Mouse (Mus musculus): ENCODE measurements around the gene Kat2b. TPM values are rescaled to one million over a fixed set of nuclear protein-coding genes. Genes with fewer than 3 reads are reported as not detected.

The Kat2b gene
- polyA plus RNA-seq, 1 experiment from 2014 or later: 2.7 TPM

DNA sequence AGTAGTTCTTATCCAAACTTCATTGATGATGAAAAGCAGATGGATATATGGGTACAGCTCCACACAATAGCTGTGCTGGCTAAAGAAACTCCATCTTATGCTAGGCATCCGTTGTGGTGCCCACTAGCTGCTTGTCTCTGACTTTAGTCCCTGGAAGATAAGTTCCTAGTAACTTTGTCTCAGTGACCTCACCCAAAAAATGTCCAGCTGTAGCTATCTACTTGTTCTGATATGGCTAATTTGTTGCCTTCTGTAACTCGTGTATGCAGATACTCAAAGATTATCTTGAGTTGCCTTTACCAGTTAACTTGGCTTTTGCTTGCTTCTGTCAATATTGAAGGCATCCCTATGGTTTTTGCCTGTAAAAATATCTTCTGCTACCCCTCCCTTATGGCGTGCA, 11.8 kb upstream of the Kat2b start:
- no peak for ATAC-seq (ENCODE audit: insufficient number of reproducible peaks, insufficient read depth, low FRiP score, low TSS enrichment, low read depth)
- no peak overlapping the region for H3K27ac ChIP-seq
- WGBS: 79% methylated on average over 3 of the region's 3 CpGs
- no peak overlapping the region for H3K9ac ChIP-seq (replicated peaks)
- no peaks in the 10 kb centered on the region for H3K4me1 ChIP-seq (replicated peaks)
- no peaks in the 10 kb centered on the region for H3K27me3 ChIP-seq
- no peaks in the 10 kb centered on the region for H3K9me3 ChIP-seq
- H3K4me3 ChIP-seq (replicated peaks): no peak overlapping the region
- no peaks in the 10 kb centered on the region for H3K36me3 ChIP-seq
- H3K4me2 ChIP-seq: no peak overlapping the region

GRCm38 (mm10) chr17:53557443-53557842, 9.2 kb upstream of the Kat2b start:
- no peak overlapping the region for H3K27ac ChIP-seq
- H3K27me3 ChIP-seq: no peaks in the 10 kb centered on the region
- no peak for ATAC-seq (ENCODE audit: insufficient number of reproducible peaks, insufficient read depth, low FRiP score, low TSS enrichment, low read depth)
- H3K9ac ChIP-seq (replicated peaks): no peak overlapping the region
- no peaks in the 10 kb centered on the region for H3K9me3 ChIP-seq
- H3K4me3 ChIP-seq (replicated peaks): no peak overlapping the region
- WGBS: 77% methylated on average over 3 of the region's 3 CpGs
- H3K4me1 ChIP-seq (replicated peaks): no peaks in the 10 kb centered on the region
- H3K36me3 ChIP-seq: no peaks in the 10 kb centered on the region
- H3K4me2 ChIP-seq: no peak overlapping the region

GRCm38 (mm10) chr17:53559646-53560045, 7.0 kb upstream of the Kat2b start:
- Histone ChIP-seq H3K27ac (no peak overlapping the region), H3K9me3 (no peaks in the 10 kb centered on the region), H3K36me3 (no peaks in the 10 kb centered on the region), H3K4me3 (replicated peaks) (no peak overlapping the region), H3K27me3 (no peaks in the 10 kb centered on the region), H3K4me1 (replicated peaks) (no peaks in the 10 kb centered on the region), H3K4me2 (no peak overlapping the region), H3K9ac (replicated peaks) (no peak overlapping the region)
- 96% methylated on average over 5 of the region's 5 CpGs for WGBS
- ATAC-seq (ENCODE audit: insufficient number of reproducible peaks, insufficient read depth, low FRiP score, low TSS enrichment, low read depth): no peak

DNA sequence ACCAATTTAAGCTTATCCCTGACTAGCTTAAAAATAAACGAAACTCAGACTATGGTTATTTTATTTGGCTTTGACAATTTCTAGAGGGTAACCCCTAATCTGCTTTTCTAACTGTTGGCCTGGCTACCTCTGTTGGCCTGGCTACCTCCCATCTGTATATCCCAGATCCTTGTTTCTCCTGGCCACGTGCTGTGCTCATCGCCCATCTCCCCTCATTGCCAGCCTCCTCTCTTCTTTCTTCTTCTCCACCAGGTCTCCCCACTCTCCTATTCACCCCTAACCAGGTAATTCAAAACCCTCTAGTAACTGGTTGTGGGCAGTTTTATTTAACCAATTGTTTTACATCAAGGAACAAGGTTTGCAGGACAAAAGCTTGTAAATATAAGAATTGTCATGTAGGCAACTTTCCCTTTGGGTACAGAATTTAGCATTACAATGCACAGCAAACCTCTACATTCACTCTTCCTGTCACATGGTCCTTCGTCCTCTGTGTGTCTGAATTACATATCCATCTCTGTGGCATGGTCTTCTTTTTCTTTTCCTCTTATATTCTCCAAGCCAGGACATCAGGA, 5.1 kb upstream of the Kat2b start:
- H3K36me3 ChIP-seq: no peaks in the 10 kb centered on the region
- H3K27ac ChIP-seq: no peak overlapping the region
- no peak overlapping the region for H3K9ac ChIP-seq (replicated peaks)
- WGBS: 85% methylated on average over 4 of the region's 4 CpGs
- no peak for ATAC-seq (ENCODE audit: insufficient number of reproducible peaks, insufficient read depth, low FRiP score, low TSS enrichment, low read depth)
- no peak overlapping the region for H3K4me3 ChIP-seq (replicated peaks)
- no peaks in the 10 kb centered on the region; the same call in 1 of the 2 replicates for H3K4me1 ChIP-seq (replicated peaks)
- no peaks in the 10 kb centered on the region for H3K27me3 ChIP-seq
- H3K9me3 ChIP-seq: no peaks in the 10 kb centered on the region
- no peak overlapping the region for H3K4me2 ChIP-seq

GRCm38 (mm10) chr17:53564837-53565236, 1.8 kb upstream of the Kat2b start:
- no peak overlapping the region for H3K27ac ChIP-seq
- ATAC-seq (ENCODE audit: insufficient number of reproducible peaks, insufficient read depth, low FRiP score, low TSS enrichment, low read depth): no peak
- H3K4me1 ChIP-seq (replicated peaks): peaks cover 15% of the 10 kb centered on the region
- 88% methylated on average over 4 of the region's 4 CpGs for WGBS
- H3K4me3 ChIP-seq (replicated peaks): no peak overlapping the region
- H3K4me2 ChIP-seq: no peak overlapping the region
- no peak overlapping the region for H3K9ac ChIP-seq (replicated peaks)
- H3K27me3 ChIP-seq: no peaks in the 10 kb centered on the region
- H3K9me3 ChIP-seq: no peaks in the 10 kb centered on the region
- H3K36me3 ChIP-seq: no peaks in the 10 kb centered on the region

GRCm38 (mm10) chr17:53566919-53567345, 271 bp downstream of the Kat2b start:
- no peaks in the 10 kb centered on the region for H3K27me3 ChIP-seq
- ATAC-seq (ENCODE audit: insufficient number of reproducible peaks, insufficient read depth, low FRiP score, low TSS enrichment, low read depth): peak; percentile 16; the same call in 1 of the 2 replicates
- peak overlapping the region; percentile 98 for H3K4me2 ChIP-seq
- peak overlapping the region; percentile 87 for H3K27ac ChIP-seq
- no peaks in the 10 kb centered on the region for H3K36me3 ChIP-seq
- peak overlapping the region; percentile 95 for H3K9ac ChIP-seq (replicated peaks)
- no peaks in the 10 kb centered on the region for H3K9me3 ChIP-seq
- peaks cover 21% of the 10 kb centered on the region for H3K4me1 ChIP-seq (replicated peaks)
- WGBS: under 1% methylated on average over 35 of the region's 51 CpGs
- H3K4me3 ChIP-seq (replicated peaks): peak overlapping the region; percentile 88

DNA sequence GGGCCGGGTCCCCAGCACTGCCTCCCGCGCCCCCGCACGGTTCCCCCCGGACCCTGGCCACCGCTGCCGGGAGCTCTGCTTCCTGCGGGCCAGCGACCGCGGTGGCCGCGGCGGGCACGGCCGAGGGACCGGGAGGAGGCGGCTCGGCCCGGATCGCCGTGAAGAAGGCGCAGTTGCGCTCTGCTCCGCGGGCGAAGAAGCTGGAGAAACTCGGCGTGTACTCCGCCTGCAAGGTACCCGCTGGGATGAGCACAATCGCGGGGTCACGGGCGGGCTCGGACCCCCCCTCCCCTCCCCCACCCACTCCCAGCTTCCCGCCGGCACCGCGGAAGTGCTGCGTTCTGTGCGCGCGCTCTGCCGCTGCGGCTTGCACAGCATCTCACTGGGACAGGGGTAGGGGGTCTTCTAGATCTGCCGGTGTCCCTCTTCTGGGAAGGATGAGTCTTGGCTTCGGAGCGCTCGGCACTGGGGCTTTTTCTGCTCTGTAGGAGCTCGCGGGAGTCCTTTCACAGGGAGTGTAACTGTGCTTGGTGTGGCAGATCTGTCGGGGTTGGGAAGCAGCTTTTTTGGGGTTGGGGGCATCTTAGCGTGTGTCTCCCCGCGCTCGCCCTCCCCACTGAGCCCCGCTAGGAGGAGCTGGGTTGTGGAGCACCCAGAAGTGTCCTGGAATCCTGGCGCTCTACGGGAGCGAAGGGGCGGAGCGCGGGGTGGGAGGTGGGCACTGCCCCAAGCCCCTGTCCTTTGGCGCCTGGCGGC, 863 bp downstream of the Kat2b start:
- H3K36me3 ChIP-seq: no peaks in the 10 kb centered on the region
- peak overlapping the region; percentile 95 for H3K9ac ChIP-seq (replicated peaks)
- H3K4me3 ChIP-seq (replicated peaks): peak overlapping the region; percentile 88
- ATAC-seq (ENCODE audit: insufficient number of reproducible peaks, insufficient read depth, low FRiP score, low TSS enrichment, low read depth): peak; percentile 60
- H3K4me2 ChIP-seq: peak overlapping the region; percentile 98
- H3K9me3 ChIP-seq: no peaks in the 10 kb centered on the region
- peaks cover 21% of the 10 kb centered on the region for H3K4me1 ChIP-seq (replicated peaks)
- H3K27ac ChIP-seq: peak overlapping the region; percentile 87
- no peaks in the 10 kb centered on the region for H3K27me3 ChIP-seq
- under 1% methylated on average over 54 of the region's 67 CpGs for WGBS

DNA sequence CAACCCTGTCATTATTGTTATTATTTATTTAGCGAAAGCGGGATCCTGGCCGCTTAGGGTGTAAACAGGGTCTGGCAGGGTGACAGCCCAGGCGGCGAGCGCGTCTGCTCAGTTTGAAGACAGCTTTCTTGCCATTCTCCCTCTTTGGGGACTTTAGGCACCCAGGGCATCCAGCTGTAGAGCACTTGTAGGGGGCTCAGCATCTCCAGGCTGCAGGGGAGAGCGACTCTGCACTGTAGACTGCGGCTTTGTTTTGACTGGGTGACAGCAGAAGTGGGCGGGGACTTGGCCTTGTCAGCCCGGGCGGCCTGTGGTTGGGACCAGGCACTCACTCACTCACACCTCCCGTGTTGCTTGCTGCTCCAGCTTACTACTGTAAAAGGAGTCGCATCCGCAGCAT, 1.5 kb downstream of the Kat2b start:
- H3K9me3 ChIP-seq: no peaks in the 10 kb centered on the region
- H3K27ac ChIP-seq: peak overlapping the region; percentile 87; the same call in 1 of the 2 replicates
- 0% methylated on average over 15 of the region's 15 CpGs for WGBS
- H3K4me3 ChIP-seq (replicated peaks): peak overlapping the region; percentile 88
- H3K9ac ChIP-seq (replicated peaks): peak overlapping the region; percentile 95
- H3K4me2 ChIP-seq: peak overlapping the region; percentile 98
- no peaks in the 10 kb centered on the region for H3K36me3 ChIP-seq
- H3K27me3 ChIP-seq: no peaks in the 10 kb centered on the region
- ATAC-seq (ENCODE audit: insufficient number of reproducible peaks, insufficient read depth, low FRiP score, low TSS enrichment, low read depth): peak; percentile 76; the same call in 1 of the 2 replicates
- peaks cover 21% of the 10 kb centered on the region for H3K4me1 ChIP-seq (replicated peaks)

DNA sequence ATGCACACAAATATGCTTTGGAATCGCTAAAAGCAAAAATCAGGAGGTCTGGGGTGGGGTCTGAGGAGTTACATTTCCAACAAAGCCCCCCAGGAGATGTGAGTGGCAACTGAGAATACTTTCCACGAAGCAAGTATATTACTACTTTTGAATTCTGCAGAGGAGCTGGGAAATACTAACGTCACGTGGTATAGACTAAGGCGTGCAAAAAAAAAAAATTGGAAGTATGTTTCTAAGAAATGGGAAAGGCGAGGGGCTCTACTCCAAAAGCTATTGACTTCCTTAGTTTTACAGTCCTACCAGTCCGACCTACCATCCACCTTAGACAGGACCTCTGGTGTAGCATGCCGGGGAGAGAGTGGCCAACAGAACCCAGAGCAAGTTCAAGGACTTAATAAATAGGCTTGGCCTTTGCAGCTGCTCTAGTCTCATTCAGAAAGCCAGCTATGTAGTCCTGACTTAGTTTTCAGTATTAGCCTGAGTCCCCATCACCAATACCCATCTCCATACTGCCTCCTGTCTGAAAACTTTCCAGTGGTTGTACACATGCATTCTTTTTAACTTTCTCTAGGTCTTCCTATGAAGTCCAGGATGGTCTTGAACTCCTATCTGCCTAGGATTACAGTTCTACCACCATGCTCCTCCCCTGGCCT, 2.2 kb downstream of the Kat2b start:
- Histone ChIP-seq H3K4me3 (replicated peaks) (peak overlapping the region; percentile 88), H3K4me1 (replicated peaks) (peaks cover 21% of the 10 kb centered on the region), H3K9me3 (no peaks in the 10 kb centered on the region), H3K9ac (replicated peaks) (no peak overlapping the region), H3K27ac (peak overlapping the region; percentile 87; the same call in 1 of the 2 replicates), H3K27me3 (no peaks in the 10 kb centered on the region), H3K36me3 (no peaks in the 10 kb centered on the region), H3K4me2 (peak overlapping the region; percentile 98)
- no peak for ATAC-seq (ENCODE audit: insufficient number of reproducible peaks, insufficient read depth, low FRiP score, low TSS enrichment, low read depth)
- 29% methylated on average over 8 of the region's 8 CpGs for WGBS

GRCm38 (mm10) chr17:53569829-53570228, 3.2 kb downstream of the Kat2b start:
- H3K27me3 ChIP-seq: no peaks in the 10 kb centered on the region
- H3K4me3 ChIP-seq (replicated peaks): no peak overlapping the region
- peak overlapping the region; percentile 39 for H3K4me2 ChIP-seq
- no peaks in the 10 kb centered on the region for H3K9me3 ChIP-seq
- peak overlapping the region; percentile 76 for H3K27ac ChIP-seq
- H3K9ac ChIP-seq (replicated peaks): no peak overlapping the region
- H3K36me3 ChIP-seq: no peaks in the 10 kb centered on the region
- no peak for ATAC-seq (ENCODE audit: insufficient number of reproducible peaks, insufficient read depth, low FRiP score, low TSS enrichment, low read depth)
- WGBS: 44% methylated on average over 6 of the region's 6 CpGs
- H3K4me1 ChIP-seq (replicated peaks): peaks cover 21% of the 10 kb centered on the region

- WGBS: 58% methylated on average over 10 of the region's 10 CpGs
- peak overlapping the region; percentile 12; the same call in 1 of the 2 replicates for H3K27ac ChIP-seq
- no peak for ATAC-seq (ENCODE audit: insufficient number of reproducible peaks, insufficient read depth, low FRiP score, low TSS enrichment, low read depth)
Measured at GRCm38 (mm10) chr17:53570361-53570875, 3.8 kb downstream of the Kat2b start.

More at GRCm38 (mm10) chr17:53570361-53570875, 3.8 kb downstream of the Kat2b start:
- Histone ChIP-seq H3K4me1 (replicated peaks) (peaks cover 21% of the 10 kb centered on the region), H3K36me3 (no peaks in the 10 kb centered on the region), H3K4me2 (no peak overlapping the region), H3K4me3 (replicated peaks) (no peak overlapping the region), H3K9me3 (no peaks in the 10 kb centered on the region), H3K9ac (replicated peaks) (no peak overlapping the region), H3K27me3 (no peaks in the 10 kb centered on the region)

Measured in limb, embryonic 12.5 days (tissue).